Mouse (Mus musculus) ES-E14 (cell line): Measurements from ENCODE around the gene Gper1. TPM values are rescaled to one million over a fixed set of nuclear protein-coding genes. Genes with fewer than 3 reads are reported as not detected.

ENCODE experiments used
- DNase-seq: peaks from one replicate; pipeline ENCODE4 v3.0.0-alpha.2; 2013; ENCODE audit warnings: low read depth, low spot score
- H3K27ac ChIP-seq: 2 replicates; pipeline ENCODE4 v1.5.1; 2012; ENCODE audit warnings: low read depth, mild to moderate bottlenecking, low read length, moderate library complexity, mixed read lengths; ENCODE audit not compliant: poor library complexity, insufficient read depth, severe bottlenecking
- H3K36me3 ChIP-seq: 2 replicates; pipeline ENCODE4 v1.6.1; 2012; ENCODE audit warnings: mild to moderate bottlenecking, low read length, moderate library complexity, mixed read lengths; ENCODE audit not compliant: control insufficient read depth, poor library complexity, insufficient read depth, severe bottlenecking
- H3K4me1 ChIP-seq, 2 experiments: fragments of 150-350 bp in 1 of 2; sonication (generic) in 1 of 2; 2 replicates each; pipeline ENCODE4 v1.6.1; 2012; ENCODE audit warnings: low read length in 2 of 2, mild to moderate bottlenecking in 1 of 2, mixed read lengths in 1 of 2; ENCODE audit not compliant: control insufficient read depth in 2 of 2, insufficient read depth in 2 of 2, poor library complexity in 1 of 2
- H3K4me3 ChIP-seq, 2 experiments: fragments of 150-350 bp in 1 of 2; sonication (generic) in 1 of 2; 2 replicates each; pipeline ENCODE4 v1.5.1; 2012; ENCODE audit warnings: low read length in 2 of 2, low read depth in 1 of 2, mild to moderate bottlenecking in 1 of 2, mixed read lengths in 1 of 2; ENCODE audit not compliant: insufficient read depth in 1 of 2, poor library complexity in 1 of 2, severe bottlenecking in 1 of 2
- H3K9ac ChIP-seq: 2 replicates; pipeline ENCODE4 v1.6.1; 2012; ENCODE audit warnings: low read depth, mild to moderate bottlenecking, low read length, mixed read lengths; ENCODE audit not compliant: poor library complexity, insufficient read depth, severe bottlenecking
- H3K9me3 ChIP-seq: fragments of 150-350 bp; sonication (generic); 2 replicates; pipeline ENCODE4 v1.6.1; 2012; ENCODE audit warnings: low read depth, mild to moderate bottlenecking, low read length; ENCODE audit not compliant: control insufficient read depth, insufficient read depth
- CHD2 ChIP-seq: IDR thresholded peaks from 2 replicates; pipeline ENCODE4 v1.6.1; 2014; ENCODE audit warnings: mild to moderate bottlenecking, low read depth, low read length, inconsistent platforms
- HCFC1 ChIP-seq: IDR thresholded peaks from 2 replicates; pipeline ENCODE4 v1.6.1; 2012; ENCODE audit warnings: low read length, inconsistent platforms, borderline replicate concordance; ENCODE audit not compliant: insufficient read depth
- MAFK ChIP-seq: IDR thresholded peaks from 2 replicates; pipeline ENCODE4 v1.6.1; 2014; ENCODE audit warnings: mild to moderate bottlenecking, low read depth, low read length, inconsistent platforms; ENCODE audit not compliant: insufficient read depth
- ZC3H11A ChIP-seq: IDR thresholded peaks from 2 replicates; pipeline ENCODE4 v1.6.1; 2012; ENCODE audit warnings: low read depth, mild to moderate bottlenecking, inconsistent platforms, low read length, borderline replicate concordance
- ZNF384 ChIP-seq: IDR thresholded peaks from 2 replicates; pipeline ENCODE4 v1.6.1; 2012; ENCODE audit warnings: low read depth, low read length, inconsistent platforms
- in situ Hi-C, 2 experiments: fragments of 600-800 bp; cut with MboI; formaldehyde crosslinking; loops; one replicate each; pipeline ENCODE4 v1.15.1; 2025; ENCODE audit warnings: low sequenced_read_pairs in 2 of 2, inconsistent platforms in 1 of 2; ENCODE audit not compliant: unreplicated experiment in 2 of 2
- total RNA-seq: library from RNA; depleted of rRNA; stranded (reverse); fragments of 300-350 nt; gene quantifications from 2 replicates; pipeline ENCODE4 v1.2.3, GENCODE M21; 2012

Gene Gper1
- total RNA-seq, 1 experiment = 0.27 TPM

DNA sequence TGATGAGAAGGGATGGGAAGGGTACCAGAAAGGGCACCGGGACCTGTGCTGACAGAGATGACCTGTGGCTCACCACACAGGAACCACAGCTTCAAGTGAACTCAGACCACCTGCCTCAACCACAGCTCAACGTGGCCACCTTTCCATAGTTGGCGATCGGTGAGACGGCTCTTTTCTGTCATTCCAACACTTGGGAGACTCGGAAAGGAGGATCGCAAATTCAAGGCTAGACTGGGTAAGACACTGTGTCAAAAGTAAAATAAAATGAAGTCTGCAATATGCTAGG, 44.7 kb upstream of the Gper1 start:
- Histone ChIP-seq H3K9me3 (no peaks in the 10 kb centered on the region), H3K27ac (no peak overlapping the region), H3K36me3 (no peaks in the 10 kb centered on the region), H3K9ac (no peak overlapping the region), H3K4me1 (peaks cover 14 to 30% of the 10 kb centered on the region in 2 experiments), H3K4me3 (no peak overlapping the region)
- no peak for TF ChIP-seq MAFK
- no peak for TF ChIP-seq CHD2
- TF ChIP-seq ZNF384 = no peak
- no peak for TF ChIP-seq ZC3H11A
- TF ChIP-seq HCFC1 = no peak
- no peak for DNase-seq
- in situ Hi-C loops = no loop called here

DNA sequence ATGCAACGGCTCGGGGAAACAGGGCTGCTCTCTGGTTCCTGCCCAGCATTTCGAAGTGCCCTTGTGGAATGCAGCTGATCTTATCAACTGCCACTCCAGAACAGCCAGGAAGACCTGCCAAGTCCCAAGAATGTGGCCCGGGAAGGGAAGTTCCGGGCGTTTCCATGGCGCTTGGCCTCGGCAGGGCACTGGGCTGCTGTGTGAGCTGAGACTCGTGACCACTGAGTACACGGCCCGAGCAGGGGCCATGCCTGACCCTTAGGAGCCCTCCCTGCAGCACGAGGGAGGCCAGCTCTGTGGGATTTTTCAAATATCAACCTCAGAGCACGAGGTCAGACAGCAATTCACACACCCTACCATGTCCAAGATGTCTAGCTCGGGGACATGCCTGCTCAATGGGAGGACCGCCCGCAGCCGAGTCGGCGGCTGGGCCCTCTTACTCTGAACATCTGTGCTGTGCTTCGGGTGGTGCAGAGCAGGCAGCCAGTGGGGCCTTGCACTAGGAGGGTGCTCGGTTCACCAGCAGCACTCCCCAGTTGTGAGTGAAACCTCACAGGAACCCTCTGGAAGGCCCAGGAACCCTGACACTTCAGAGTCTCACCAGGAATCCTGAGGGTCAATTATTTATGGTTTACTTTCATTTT, 43.8 kb upstream of the Gper1 start:
- no peak overlapping the region for H3K4me3 ChIP-seq
- H3K9me3 ChIP-seq = no peaks in the 10 kb centered on the region
- peaks cover 14 to 31% of the 10 kb centered on the region in 2 experiments for H3K4me1 ChIP-seq
- no peak for TF ChIP-seq HCFC1
- no peak for TF ChIP-seq ZC3H11A
- TF ChIP-seq ZNF384 = no peak
- no peak for TF ChIP-seq CHD2
- no peak for TF ChIP-seq MAFK
- H3K36me3 ChIP-seq = no peaks in the 10 kb centered on the region
- in situ Hi-C loops = no loop called here
- no peak overlapping the region for H3K27ac ChIP-seq
- no peak for DNase-seq
- no peak overlapping the region for H3K9ac ChIP-seq

DNA sequence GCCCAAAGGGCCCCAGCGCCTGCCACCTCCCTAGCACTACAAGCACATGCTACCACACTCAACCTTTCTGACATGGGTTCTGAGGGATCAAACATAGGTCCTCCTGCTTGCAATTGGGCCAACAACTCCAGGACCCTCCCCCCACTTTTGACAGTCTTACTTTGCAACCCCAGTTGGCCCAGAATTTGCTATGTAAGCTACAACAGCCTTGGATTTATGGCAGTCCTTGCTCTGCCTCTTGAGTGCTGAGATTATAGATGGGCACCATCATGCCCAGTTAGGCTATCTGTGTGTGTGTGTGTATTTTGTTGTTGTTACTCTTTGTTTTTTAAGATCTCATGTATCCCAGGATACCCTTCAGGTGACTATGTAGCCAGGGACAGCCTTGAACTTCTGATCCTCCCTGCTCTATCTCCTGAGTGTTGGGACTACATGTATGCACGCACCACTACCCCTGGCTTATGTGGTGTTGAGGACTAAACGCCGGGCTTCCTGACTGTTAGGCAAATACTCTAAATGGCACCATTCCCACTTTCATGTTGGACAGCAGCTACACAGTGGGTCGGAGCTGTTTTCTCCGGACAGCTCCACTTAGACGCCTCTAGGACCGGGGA, 43.1 kb upstream of the Gper1 start:
- in situ Hi-C loops = no loop called here
- no peak for DNase-seq
- Histone ChIP-seq H3K4me3 (peak overlapping the region; percentile 74 to 75), H3K36me3 (no peaks in the 10 kb centered on the region; the same call in 1 of the 2 replicates), H3K9ac (no peak overlapping the region), H3K9me3 (no peaks in the 10 kb centered on the region), H3K4me1 (peaks cover 14 to 30% of the 10 kb centered on the region in 2 experiments; a peak in 3 of 4 replicates), H3K27ac (no peak overlapping the region)
- no peak for TF ChIP-seq MAFK
- TF ChIP-seq ZNF384 = no peak
- no peak for TF ChIP-seq ZC3H11A
- TF ChIP-seq CHD2 = no peak
- no peak; the same call in 1 of the 2 replicates for TF ChIP-seq HCFC1

DNA sequence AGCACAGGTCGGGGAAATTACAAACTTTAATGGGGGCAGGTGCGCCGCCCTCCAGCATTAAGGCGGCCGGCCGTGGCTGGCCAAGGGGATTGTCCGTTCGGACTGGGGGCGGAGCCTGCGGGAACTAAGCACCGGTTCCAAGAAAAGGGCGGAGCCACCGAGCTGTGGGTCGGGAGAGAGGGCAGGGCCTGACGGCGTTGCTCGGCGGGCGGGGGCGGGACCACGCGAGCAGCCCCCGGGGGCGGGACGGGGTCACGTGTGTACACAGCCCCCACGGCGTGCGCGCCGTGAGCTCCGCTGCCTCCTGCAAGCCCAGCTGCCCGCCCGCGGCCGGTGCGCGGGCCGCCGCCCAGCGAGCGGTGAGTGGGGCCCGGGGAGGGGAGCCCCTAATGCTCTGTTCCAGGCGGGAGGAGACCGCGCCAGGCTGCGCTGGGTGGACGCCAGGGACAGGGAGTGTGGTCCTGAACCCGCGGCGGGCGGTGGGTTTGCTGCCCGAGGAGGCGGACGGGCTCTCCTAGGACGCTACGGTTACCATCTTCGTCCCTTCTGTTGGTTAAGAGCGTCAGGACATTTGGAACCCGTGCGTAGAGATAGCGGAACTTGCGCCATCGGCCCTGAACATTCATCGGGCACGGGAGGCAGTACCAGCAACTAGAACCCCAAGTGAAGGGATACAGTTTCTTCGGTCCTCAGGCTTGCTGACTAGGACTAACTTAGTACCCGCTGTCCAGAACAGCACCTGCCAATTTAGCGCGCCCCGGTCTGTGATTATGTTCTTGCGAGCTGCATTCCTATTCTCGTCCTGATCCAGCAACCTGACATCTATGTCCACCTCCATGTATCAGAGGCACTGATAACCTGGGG, 42.3 kb upstream of the Gper1 start:
- Histone ChIP-seq H3K9ac (peak overlapping the region; percentile 65), H3K4me3 (peak overlapping the region; percentile 74 to 75), H3K27ac (no peak overlapping the region; the same call in 1 of the 2 replicates), H3K4me1 (peaks cover 14 to 27% of the 10 kb centered on the region in 2 experiments; a peak in 3 of 4 replicates), H3K9me3 (no peaks in the 10 kb centered on the region), H3K36me3 (peaks cover 2% of the 10 kb centered on the region; the same call in 1 of the 2 replicates)
- DNase-seq = peak; percentile 80
- TF ChIP-seq CHD2 = no peak
- TF ChIP-seq ZC3H11A = no peak
- in situ Hi-C loops = no loop called here
